Mouse (Mus musculus) central nervous system, embryonic 18 days (tissue): ENCODE data around the gene Inhbe. TPM values are rescaled to one million over a fixed set of nuclear protein-coding genes. Genes with fewer than 3 reads are reported as not detected.

Experiments
- polyA plus RNA-seq: library from polyadenylated mRNA; depleted of rRNA; stranded (reverse); fragments of >200 nt; gene quantifications from 2 replicates; pipeline ENCODE4 v1.2.3, GENCODE M21; 2012; rRNA removed

The Inhbe gene
- polyA plus RNA-seq: 0.01 TPM in 1 of 2 replicates, not detected in the other

DNA sequence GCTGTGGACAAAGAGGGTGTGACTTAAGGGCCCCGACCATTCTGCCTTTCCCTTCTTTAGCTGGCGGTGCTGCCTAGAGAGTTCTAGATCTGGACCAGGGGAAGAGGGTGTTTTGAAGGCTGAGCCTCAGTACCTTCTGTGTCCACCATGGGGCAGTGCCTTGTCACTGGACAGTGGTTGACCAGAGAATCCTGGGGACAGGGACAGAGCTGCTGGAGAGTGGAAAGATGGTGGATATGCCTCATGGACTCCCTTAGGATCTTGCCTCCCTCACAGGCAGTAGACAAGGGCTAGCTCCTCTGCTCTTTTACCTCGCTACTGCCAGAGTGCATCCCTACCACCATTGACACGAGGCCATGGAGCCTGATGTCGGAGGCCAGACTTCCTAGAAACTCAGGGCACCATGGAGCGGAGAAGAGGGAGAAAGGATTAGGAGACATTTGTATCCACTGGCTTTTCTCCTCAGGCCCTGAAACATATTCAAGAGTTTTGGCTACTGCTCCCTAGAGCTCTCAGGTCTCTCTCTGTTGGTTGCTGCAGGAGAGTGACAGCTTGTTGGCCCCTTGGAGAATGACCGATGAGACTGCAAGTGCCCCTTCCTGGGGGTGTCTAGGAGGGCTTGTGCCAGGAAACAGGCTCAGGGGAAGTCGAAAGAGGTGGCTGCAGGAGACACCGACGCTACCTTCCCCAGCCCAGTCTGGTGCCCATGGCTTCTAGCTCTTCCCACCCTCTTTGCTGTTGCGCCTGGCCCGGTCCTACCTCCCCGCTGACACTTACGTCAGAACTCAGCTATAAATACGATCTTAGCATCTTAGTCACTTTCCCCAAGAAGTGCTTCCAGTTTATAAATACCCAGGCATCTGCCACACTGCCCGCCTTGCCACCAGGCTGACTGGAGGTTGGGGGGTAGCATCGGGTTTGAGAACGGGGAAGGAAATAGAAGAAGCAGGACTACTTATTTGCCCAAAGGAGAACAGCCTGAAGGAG, at the start of gene Inhbe:
Inhbe (minus strand) TSS at position 503 of the 987 bp plus-strand sequence.

DNA sequence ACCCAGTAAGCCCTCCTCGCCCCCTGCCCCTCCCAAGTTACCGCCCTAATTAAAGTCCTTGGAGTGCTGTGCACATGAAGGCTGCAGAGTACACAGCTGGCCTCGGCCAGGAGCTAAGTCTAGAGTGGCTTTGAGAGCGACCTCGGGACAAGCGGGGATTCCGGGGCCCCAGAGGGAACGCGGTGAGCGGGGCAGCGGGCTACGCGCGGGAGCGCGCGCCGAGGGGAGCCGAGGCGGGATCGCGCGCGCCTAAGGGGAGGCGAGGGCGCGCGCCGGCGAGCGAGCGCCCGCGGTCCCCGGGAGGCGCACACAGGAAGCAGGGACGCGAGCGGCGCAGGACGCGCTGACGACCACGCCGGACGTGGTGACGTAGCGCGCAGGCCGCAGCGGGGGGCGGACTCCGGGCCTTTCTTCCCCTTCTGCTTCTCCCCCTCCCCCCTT, 26.1 kb upstream of the Inhbe start, which contains the start of gene R3hdm2:
R3hdm2 (plus strand) TSS at position 77 of the 441 bp plus-strand sequence.

DNA sequence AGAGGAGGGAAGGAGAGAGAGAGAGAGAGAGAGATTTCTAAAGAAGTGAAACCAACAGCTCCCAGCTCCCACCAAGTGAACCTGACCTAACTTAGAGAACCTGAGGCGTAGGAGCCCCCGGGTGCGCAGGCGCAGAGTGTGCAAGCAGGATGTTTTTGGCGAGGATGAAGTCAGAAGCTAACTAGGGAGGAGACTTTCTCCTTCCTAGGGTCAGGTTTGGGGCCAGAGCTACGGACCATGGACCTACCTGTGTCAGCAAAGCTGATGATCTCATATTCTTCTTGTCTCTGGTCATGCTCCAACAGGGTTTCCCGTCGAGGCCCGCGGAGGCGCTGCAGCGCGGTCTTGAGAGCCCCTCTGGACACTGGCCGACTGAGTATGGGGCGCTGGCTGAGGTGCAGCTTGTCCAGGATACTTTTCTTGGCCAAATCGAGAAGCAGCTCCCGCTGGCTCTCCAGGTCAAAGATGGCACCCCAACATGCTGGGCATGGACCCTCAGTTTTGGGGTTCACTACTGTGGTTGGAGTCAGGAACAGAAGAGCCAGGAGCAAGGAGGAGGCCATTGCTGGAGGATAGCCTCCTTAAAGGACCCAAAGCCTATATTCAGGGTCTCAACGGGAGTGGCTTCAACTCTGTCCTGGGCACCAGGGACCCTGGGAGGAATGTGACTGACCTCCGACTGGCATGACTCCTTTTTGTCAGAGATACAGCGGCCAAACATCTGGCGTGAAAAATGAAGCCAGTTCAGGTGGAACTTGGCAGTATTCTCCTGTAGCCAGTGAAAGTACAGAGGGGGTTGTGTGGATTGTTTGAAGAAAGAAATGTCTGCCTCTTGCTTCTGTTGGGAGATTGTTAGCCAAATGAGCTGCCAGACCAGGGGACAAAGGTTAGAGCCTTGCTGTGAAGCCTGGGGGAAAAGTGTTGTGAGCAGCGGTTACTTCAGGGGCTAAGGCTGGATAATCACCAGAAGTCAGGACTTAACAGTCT, 15.9 kb upstream of the Inhbe start, which contains the start of gene Inhbc:
Inhbc (minus strand) TSS at position 598 of the 987 bp plus-strand sequence.

DNA sequence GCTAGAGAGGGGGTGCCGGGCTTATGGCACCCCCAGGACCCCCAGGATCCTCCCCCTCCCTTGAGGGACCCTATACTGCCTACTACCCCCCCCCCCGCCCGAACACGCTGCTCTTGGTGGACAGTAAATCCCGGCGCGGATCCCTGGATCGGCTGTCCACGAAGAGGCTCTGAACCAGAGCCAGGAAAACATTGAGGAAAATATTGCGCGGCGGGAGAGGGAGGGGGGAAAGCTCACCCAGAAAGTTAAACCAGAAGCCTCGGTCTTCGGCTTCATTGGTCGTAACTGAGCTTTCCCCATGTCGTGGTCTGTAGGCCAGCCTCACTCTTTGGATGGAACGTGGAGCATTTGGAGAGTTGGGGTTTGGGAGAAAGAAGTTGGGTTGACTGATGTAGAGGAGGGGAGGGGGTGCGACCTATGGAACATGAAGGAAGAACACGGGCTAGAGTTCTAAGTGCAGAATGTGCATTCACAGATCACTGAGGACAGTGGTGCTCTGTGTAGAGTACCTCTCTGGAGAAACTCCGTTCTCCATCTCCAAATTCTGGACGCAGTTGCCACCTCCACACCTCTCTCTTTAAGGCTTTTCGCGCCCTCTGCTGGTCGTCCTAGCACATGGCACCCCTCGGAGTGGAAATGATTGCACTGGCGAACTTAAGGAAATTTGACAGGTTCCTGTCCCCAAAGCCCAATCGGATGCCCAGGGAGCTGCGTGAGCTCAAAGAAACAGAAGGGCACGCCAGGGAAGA, 12.1 kb downstream of the Inhbe start, which contains the start of gene Gli1:
Gli1 (minus strand) TSS at position 84 of the 749 bp plus-strand sequence.

DNA sequence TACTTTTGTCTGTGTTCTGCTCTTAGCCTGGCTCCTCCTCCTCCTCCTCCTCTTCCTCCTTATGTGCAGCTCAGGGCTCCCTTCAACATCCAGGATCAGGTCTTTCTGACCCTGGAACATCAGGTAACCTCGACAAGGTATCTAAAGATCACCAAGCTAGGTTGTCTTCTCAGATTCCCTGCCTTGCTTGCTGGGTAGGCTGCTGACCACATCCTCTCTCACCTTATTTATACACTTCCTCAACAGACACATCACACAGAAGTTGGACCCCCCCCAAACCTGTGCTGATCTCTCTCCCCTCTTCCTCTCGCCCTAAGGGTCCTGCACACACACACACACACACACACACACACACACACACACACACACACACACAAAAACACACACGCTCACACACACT, 32.6 kb downstream of the Inhbe start, which contains the start of gene Arhgap9:
Arhgap9 (plus strand) TSS at position 344 of the 400 bp plus-strand sequence.

DNA sequence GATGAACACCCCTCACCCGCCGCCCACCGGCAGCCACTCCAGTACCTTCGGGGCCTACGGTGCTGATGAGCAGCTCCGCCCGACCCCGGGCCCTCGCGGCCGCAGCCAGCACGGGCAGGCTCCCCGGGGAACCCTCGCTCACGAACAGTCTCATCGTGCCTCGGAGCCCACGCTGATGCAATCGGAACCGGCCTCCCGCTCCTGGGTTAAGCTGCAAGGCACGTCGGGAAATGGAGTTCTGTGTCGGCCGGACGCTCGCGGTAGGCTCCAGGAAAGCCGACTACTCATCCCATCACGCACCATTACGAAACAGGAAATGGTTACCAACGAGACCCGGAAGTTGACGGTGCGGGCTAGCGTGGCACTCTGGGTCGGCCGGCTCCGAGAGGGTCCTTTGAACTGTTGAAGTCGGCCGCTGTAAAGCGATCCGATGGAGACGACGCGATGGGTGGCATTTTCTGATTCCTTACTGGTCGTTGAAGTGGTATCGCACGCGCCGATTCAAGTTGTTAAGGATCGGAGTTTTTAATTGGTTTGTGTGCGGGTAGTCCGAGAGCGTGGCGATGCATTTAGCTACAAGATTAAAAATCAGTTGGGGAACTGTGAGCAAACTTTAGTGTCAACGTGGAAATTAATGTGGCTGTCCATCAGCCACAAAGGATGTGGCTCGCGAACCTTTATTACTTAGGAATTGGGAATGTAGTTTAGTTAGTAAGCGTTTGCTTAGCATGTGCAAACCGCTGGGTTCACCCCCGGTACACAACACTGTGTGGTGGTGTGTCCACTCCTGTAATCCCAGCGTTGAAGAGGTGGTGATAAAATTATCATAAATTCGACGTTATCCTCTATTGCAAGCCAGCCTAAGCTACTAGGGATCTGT, 42.5 kb downstream of the Inhbe start, which contains the start of gene Mars:
Mars (minus strand) TSS at position 311 of the 880 bp plus-strand sequence.

Other genes with a start within 250 kb of the Inhbe start
- 71.6 and 74.0 TPM in 2 replicates for gene Os9, start 233.3 kb downstream of the Inhbe start, polyA plus RNA-seq
- 62.2 and 78.3 TPM in 2 replicates for gene B4galnt1, start 189.2 kb downstream of the Inhbe start, polyA plus RNA-seq
- gene Slc26a10, start 173.8 kb downstream of the Inhbe start, polyA plus RNA-seq: 0.56 and 1.0 TPM in 2 replicates
- 75.2 and 81.9 TPM in 2 replicates for gene Arhgef25, start 164.3 kb downstream of the Inhbe start, polyA plus RNA-seq
- gene Dtx3, start 158.7 kb downstream of the Inhbe start, polyA plus RNA-seq: 422 and 436 TPM in 2 replicates
- 23.6 and 23.7 TPM in 2 replicates for gene Pip4k2c, start 142.8 kb downstream of the Inhbe start, polyA plus RNA-seq
- 162 and 165 TPM in 2 replicates for gene Kif5a, start 91.1 kb downstream of the Inhbe start, polyA plus RNA-seq
- 336 TPM in 2 replicates for gene Dctn2, start 88.0 kb downstream of the Inhbe start, polyA plus RNA-seq
- 26.6 and 33.0 TPM in 2 replicates for gene Mbd6, start 65.4 kb downstream of the Inhbe start, polyA plus RNA-seq
- 94.5 and 96.6 TPM in 2 replicates for gene Mars, start 42.6 kb downstream of the Inhbe start, polyA plus RNA-seq
- gene Arhgap9, start 32.4 kb downstream of the Inhbe start, polyA plus RNA-seq: 0.48 and 0.60 TPM in 2 replicates
- 5.2 and 7.5 TPM in 2 replicates for gene Gli1, start 12.4 kb downstream of the Inhbe start, polyA plus RNA-seq
- not detected in 2 replicates for gene Inhbc, start 16.0 kb upstream of the Inhbe start, polyA plus RNA-seq
- gene R3hdm2, start 25.9 kb upstream of the Inhbe start, polyA plus RNA-seq: 48.7 and 63.2 TPM in 2 replicates
- gene Stac3, start 147.3 kb upstream of the Inhbe start, polyA plus RNA-seq: 6.8 and 10.4 TPM in 2 replicates
- gene Ndufa4l2, start 160.6 kb upstream of the Inhbe start, polyA plus RNA-seq: 13.5 and 15.8 TPM in 2 replicates
- gene Shmt2, start 168.0 kb upstream of the Inhbe start, polyA plus RNA-seq: 61.1 and 62.7 TPM in 2 replicates
- gene Nxph4, start 180.1 kb upstream of the Inhbe start, polyA plus RNA-seq: 10.5 and 10.6 TPM in 2 replicates